Mouse (Mus musculus): ENCODE results near the gene Dok3.

DNA sequence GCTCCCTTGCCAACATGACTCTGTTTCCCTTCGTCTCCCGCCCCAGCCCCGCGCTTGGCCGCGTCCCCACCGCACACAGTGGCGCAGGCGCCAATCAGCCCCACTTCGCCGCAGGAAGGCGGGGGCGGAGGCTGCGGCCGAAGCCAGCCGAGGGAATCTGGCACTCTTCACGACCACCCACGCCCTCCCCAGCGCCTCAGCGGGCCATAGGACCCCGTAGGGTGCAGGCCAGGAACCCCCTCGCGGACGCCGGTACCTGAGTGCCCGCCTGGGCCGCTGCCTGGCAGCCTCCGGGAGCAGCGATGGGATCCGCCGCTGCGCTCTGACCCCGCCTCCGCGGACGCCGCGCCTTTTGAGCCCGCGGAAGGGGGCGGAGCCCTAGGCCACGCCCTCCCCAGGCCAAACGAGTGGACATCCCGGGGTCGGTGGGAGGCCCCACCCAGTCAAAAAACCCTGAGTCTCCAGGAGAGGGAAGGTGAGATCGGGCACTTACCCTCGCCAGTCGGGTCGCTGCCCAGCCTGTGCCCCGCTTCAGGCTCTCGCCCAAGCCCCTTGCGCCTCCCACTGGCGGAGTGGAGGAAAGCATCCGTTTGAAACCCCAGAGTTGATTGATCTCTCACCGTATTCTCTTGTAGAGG is 15.9 kb downstream of the Dok3 start, which contains the start of gene Pdlim7:
- TF ChIP-seq POLR2A (IDR thresholded peaks at IDR 0.05; ENCODE audit: control insufficient read depth in 1 of 2, insufficient read depth in 1 of 2, low read depth in 1 of 2, low read length in 2 of 2, poor library complexity in 1 of 2) (peak; percentile 87 to 95), ZMIZ1 (IDR thresholded peaks at IDR 0.05; ENCODE audit: low read depth, low read length) (peak; percentile 95), CTCF (IDR thresholded peaks at IDR 0.05 in 2 of 3, conservative IDR thresholded peaks at IDR 0.05 in 1 of 3; ENCODE audit: control insufficient read depth in 1 of 3, insufficient read depth in 1 of 3, low read depth in 2 of 3, low read length in 3 of 3, poor library complexity in 1 of 3, severe bottlenecking in 1 of 3) (peak; percentile 83 to 85 (median 85)), EP300 (IDR thresholded peaks at IDR 0.05; ENCODE audit: low read depth in 1 of 2, low read length in 2 of 2) (0 out of 4 replicates have a peak, but pooled peaks of 1 of the 2 experiments have one; percentile 21), MAZ (IDR thresholded peaks at IDR 0.05; ENCODE audit: low read depth, low read length) (peak; percentile 65; the same call in 1 of the 2 replicates), MAFK (IDR thresholded peaks at IDR 0.05; ENCODE audit: borderline replicate concordance, low read depth, low read length) (no peak)

All from MEL (cell line).